Mouse (Mus musculus) stomach, postnatal 0 days (tissue): ENCODE data around the gene Copa.

Source experiments
- CTCF ChIP-seq: IDR thresholded peaks from 2 replicates; pipeline ENCODE4 v1.5.1; 2016; ENCODE audit warnings: antibody characterized with exemption, low read depth, mild to moderate bottlenecking, moderate library complexity
- EP300 ChIP-seq: optimal IDR thresholded peaks from 2 replicates; pipeline ENCODE3; 2016; ENCODE audit warnings: antibody characterized with exemption

DNA sequence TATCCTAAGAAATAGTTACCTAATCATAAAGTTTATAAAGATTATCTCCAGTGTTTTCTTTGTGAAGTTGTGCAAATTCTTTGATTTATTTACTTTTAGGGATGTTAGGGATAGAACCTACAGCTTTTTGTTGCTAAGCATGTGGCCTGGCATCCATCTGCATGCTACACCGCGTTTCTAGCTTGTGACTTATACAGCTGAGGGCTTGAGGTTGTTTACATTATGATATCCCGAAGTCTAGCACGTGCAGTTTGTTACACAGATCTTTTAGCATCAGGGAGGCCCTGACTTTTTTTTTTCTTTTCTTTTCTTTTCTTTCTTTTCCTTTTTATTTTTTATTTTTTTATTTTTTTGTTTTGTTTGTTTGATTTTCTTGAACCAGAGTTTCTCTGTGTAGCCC lies 77.6 kb downstream of the Copa start:
- TF ChIP-seq CTCF: no peak
- no peak for TF ChIP-seq EP300
